Mouse (Mus musculus) stomach, postnatal 0 days (tissue): ENCODE measurements around the gene Ankle1.

Experiments
- CTCF ChIP-seq: IDR thresholded peaks from 2 replicates; pipeline ENCODE4 v1.5.1; 2016; ENCODE audit warnings: antibody characterized with exemption, low read depth, mild to moderate bottlenecking, moderate library complexity
- EP300 ChIP-seq: optimal IDR thresholded peaks from 2 replicates; pipeline ENCODE3; 2016; ENCODE audit warnings: antibody characterized with exemption

- TF ChIP-seq CTCF (no peak), EP300 (no peak)
Measured at GRCm38 (mm10) chr8:71452669-71453068, 46.9 kb downstream of the Ankle1 start.
